Mouse (Mus musculus) brain, adult 10 weeks (tissue): Measurements from ENCODE around the gene Olfr497. TPM values are rescaled to one million over a fixed set of nuclear protein-coding genes. Genes with fewer than 3 reads are reported as not detected.

Experiments
- polyA plus RNA-seq: library from polyadenylated mRNA; stranded (reverse); fragments of 350-450 nt; fragmentation: Illumina TruSeq; extraction: RNeasy Lipid Tissue Mini Kit (QIAGEN cat#74804); gene quantifications from one replicate; pipeline ENCODE4 v1.2.3, GENCODE M21; 2015; ENCODE audit warnings: low read depth, low replicate concordance

Gene Olfr497
- not detected for polyA plus RNA-seq

GRCm38 (mm10) chr7:108420121-108420520 lies at the start of gene Olfr497:
Gene Olfr497 (plus strand): TSS chr7:108420421.

GRCm38 (mm10) chr7:108392867-108393266 lies 27.4 kb upstream of the Olfr497 start, which contains the start of gene Olfr495:
Gene Olfr495 (plus strand): TSS chr7:108393167.

GRCm38 (mm10) chr7:108465026-108465425 lies 44.8 kb downstream of the Olfr497 start, which contains the start of gene Olfr498:
Gene Olfr498 (plus strand): TSS chr7:108465326.

Other genes starting within 250 kb of the Olfr497 start
- not detected for gene Olfr486, start 247.7 kb upstream of the Olfr497 start, polyA plus RNA-seq
- gene Olfr487, start 205.8 kb upstream of the Olfr497 start, polyA plus RNA-seq: not detected
- not detected for gene Olfr488, start 162.1 kb upstream of the Olfr497 start, polyA plus RNA-seq
- gene Olfr490, start 131.5 kb upstream of the Olfr497 start, polyA plus RNA-seq: not detected
- not detected for gene Olfr491, start 107.0 kb upstream of the Olfr497 start, polyA plus RNA-seq
- not detected for gene Olfr492, start 96.7 kb upstream of the Olfr497 start, polyA plus RNA-seq
- gene Olfr493, start 73.4 kb upstream of the Olfr497 start, polyA plus RNA-seq: not detected
- gene Olfr494, start 55.1 kb upstream of the Olfr497 start, polyA plus RNA-seq: not detected
- not detected for gene Olfr495, start 27.3 kb upstream of the Olfr497 start, polyA plus RNA-seq
- gene Olfr498, start 44.9 kb downstream of the Olfr497 start, polyA plus RNA-seq: not detected
- not detected for gene Olfr502, start 104.6 kb downstream of the Olfr497 start, polyA plus RNA-seq
- gene Olfr503, start 124.1 kb downstream of the Olfr497 start, polyA plus RNA-seq: not detected
- gene Olfr504, start 145.4 kb downstream of the Olfr497 start, polyA plus RNA-seq: not detected
- gene Olfr506, start 190.4 kb downstream of the Olfr497 start, polyA plus RNA-seq: not detected
- not detected for gene Olfr507, start 201.4 kb downstream of the Olfr497 start, polyA plus RNA-seq
- not detected for gene Olfr508, start 209.6 kb downstream of the Olfr497 start, polyA plus RNA-seq
- gene Olfr509, start 231.5 kb downstream of the Olfr497 start, polyA plus RNA-seq: not detected
- not detected for gene Olfr510, start 246.0 kb downstream of the Olfr497 start, polyA plus RNA-seq